Mouse (Mus musculus): ENCODE results near the gene Lrrc27. TPM values are rescaled to one million over a fixed set of nuclear protein-coding genes. Genes with fewer than 3 reads are reported as not detected.
A peak's percentile ranks its signal among the peaks of the same experiment; 100 is the strongest.

Lrrc27 gene
- polyA plus RNA-seq, 1 experiment from 2014 or later: 3.4 TPM

DNA sequence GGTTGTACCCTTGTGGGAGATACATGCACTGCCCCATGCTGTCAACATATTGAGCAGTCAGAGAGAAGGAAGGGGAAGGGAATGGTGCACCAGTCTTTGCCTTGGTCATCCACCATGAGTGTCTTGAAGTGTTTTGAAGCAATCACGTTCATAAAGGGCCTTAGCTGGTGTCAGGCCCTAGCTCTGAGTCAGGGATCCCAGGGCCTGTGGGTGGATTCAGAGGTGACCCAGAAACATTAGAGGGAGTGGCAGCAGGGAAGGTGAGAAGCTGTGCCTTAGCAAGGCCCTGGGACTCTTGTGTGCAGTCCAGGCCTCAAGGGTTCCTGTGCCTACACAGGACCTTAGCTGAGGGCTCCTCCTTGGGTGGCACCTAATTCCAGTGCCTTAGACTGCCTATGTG, 11.3 kb downstream of the Lrrc27 start:
- no peaks in the 10 kb centered on the region for H3K27me3 ChIP-seq (replicated peaks)
- H3K9ac ChIP-seq: no peak overlapping the region
- H3K4me2 ChIP-seq: no peak overlapping the region
- ATAC-seq (ENCODE audit: insufficient number of reproducible peaks, low FRiP score): no peak
- H3K27ac ChIP-seq (ENCODE audit: poor library complexity, severe bottlenecking): no peak overlapping the region
- peaks cover 36% of the 10 kb centered on the region for H3K4me1 ChIP-seq (replicated peaks)
- WGBS: 86% methylated on average over 1 of the region's 1 CpGs
- H3K9me3 ChIP-seq (replicated peaks): no peaks in the 10 kb centered on the region
- no peak overlapping the region for H3K4me3 ChIP-seq
- H3K36me3 ChIP-seq: no peaks in the 10 kb centered on the region

DNA sequence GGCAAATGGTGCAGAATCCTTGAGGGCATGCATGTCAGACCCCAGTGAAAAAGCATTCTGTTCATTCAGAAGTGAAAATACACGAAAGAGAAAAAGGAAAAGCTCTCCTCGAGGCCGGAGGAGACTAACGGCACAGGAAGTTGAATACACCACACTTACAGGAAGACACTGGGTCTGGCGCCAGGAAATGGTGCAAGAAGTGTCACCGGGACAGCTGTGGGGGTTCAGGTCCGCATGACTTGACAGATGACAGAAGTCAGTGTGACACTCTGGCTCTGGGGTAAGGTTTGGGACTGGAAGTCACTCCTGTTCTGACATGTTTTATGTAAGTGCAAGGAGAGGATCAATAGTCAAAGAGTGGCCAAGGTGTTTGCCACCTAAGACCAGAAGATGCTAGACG, 11.9 kb downstream of the Lrrc27 start:
- Histone ChIP-seq H3K9ac (no peak overlapping the region), H3K9me3 (replicated peaks) (no peaks in the 10 kb centered on the region), H3K36me3 (no peaks in the 10 kb centered on the region), H3K4me2 (no peak overlapping the region), H3K27me3 (replicated peaks) (no peaks in the 10 kb centered on the region), H3K4me3 (no peak overlapping the region), H3K27ac (ENCODE audit: poor library complexity, severe bottlenecking) (0 out of 2 replicates have a peak overlapping the region, but pooled peaks have one; percentile 17), H3K4me1 (replicated peaks) (peaks cover 37% of the 10 kb centered on the region)
- WGBS: 49% methylated on average over 8 of the region's 8 CpGs
- no peak for ATAC-seq (ENCODE audit: insufficient number of reproducible peaks, low FRiP score)

DNA sequence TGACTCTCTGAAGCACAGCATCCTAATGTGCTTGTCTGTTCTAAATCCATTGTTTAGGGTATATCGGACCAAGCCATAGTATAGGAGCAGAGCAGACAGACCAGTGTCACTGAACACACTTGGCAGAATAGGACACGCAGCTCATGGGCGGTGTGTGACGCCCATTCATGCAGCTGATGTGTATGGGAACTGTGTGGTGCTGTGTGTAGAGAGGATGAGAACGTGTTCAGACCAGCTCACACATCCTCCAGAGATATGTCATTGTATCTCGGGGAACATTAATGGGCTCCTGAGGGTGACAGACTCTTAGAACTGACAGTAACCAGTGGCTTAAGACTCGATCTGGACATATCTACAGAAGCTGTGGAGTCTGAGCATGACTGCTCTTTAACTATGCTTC, 13.6 kb downstream of the Lrrc27 start:
- H3K4me3 ChIP-seq: no peak overlapping the region
- H3K36me3 ChIP-seq: no peaks in the 10 kb centered on the region
- no peak overlapping the region for H3K27ac ChIP-seq (ENCODE audit: poor library complexity, severe bottlenecking)
- ATAC-seq (ENCODE audit: insufficient number of reproducible peaks, low FRiP score): no peak
- no peaks in the 10 kb centered on the region for H3K9me3 ChIP-seq (replicated peaks)
- peaks cover 44% of the 10 kb centered on the region for H3K4me1 ChIP-seq (replicated peaks)
- no peak overlapping the region for H3K4me2 ChIP-seq
- WGBS: 74% methylated on average over 7 of the region's 7 CpGs
- H3K27me3 ChIP-seq (replicated peaks): no peaks in the 10 kb centered on the region
- H3K9ac ChIP-seq: no peak overlapping the region

DNA sequence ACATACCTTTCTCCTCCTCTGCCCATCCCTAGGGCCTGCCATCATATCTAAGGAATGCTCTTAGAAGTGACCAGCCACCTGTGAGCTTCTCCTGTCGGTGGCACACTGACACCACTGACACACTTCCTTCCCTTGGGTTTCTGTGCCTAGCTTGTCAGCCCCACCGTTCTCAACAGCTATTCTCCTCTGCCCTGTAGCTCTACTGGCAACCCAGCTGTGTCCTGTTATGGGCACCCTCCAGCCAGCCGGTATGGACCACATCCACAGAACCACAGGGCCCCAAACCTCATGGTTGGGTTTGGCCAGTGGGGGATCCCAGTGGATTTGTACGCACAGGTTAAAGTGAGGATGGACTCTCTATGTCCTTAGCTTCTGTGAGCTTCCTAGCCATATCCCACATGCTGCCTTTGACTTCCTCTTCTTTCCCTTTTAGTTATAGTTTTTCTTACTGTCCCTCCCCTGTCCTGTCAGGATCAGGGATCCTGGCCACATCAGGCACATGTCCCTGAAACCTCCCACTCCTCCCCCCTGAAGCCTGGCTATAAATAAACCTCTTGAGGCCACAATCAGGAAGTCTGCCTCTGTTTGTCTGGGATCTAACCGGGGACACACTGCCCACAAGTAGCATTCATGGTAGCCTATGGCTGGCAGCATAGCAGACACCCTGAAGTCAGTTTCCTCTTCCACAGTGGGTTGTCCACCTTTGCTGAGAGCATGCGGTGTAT, 15.8 kb downstream of the Lrrc27 start:
- Histone ChIP-seq H3K4me3 (no peak overlapping the region), H3K4me1 (replicated peaks) (peaks cover 44% of the 10 kb centered on the region), H3K36me3 (no peaks in the 10 kb centered on the region), H3K4me2 (peak overlapping the region; percentile 30), H3K27me3 (replicated peaks) (no peaks in the 10 kb centered on the region), H3K9me3 (replicated peaks) (no peaks in the 10 kb centered on the region), H3K9ac (no peak overlapping the region), H3K27ac (ENCODE audit: poor library complexity, severe bottlenecking) (peak overlapping the region; percentile 93)
- peak; percentile 37; the same call in 1 of the 2 replicates for ATAC-seq (ENCODE audit: insufficient number of reproducible peaks, low FRiP score)
- WGBS: 37% methylated on average over 6 of the region's 6 CpGs

DNA sequence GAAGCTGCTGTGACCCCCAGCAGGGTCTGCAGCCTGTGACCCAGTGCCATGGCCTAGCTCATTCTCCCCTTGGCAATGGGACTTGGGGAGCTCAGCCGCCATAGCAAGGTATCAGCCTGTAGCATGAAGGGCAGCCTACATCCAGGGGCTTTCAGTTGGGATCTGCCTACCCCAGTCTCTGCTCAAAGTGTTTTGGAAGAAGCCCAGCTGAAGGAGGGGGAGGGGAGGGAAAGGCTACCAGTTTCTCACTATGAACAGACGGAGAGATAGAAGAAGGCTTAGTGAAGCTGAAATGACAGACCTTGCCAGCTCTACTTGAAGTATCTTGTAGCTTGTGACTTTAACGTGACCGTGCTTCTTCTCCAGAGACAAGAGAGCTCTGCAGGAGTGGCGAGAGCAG, 17.0 kb downstream of the Lrrc27 start:
- Histone ChIP-seq H3K4me2 (no peak overlapping the region), H3K27ac (ENCODE audit: poor library complexity, severe bottlenecking) (no peak overlapping the region), H3K9ac (no peak overlapping the region), H3K9me3 (replicated peaks) (no peaks in the 10 kb centered on the region), H3K36me3 (no peaks in the 10 kb centered on the region), H3K4me1 (replicated peaks) (peaks cover 49% of the 10 kb centered on the region), H3K4me3 (no peak overlapping the region), H3K27me3 (replicated peaks) (no peaks in the 10 kb centered on the region)
- ATAC-seq (ENCODE audit: insufficient number of reproducible peaks, low FRiP score): no peak
- WGBS: 57% methylated on average over 5 of the region's 5 CpGs

DNA sequence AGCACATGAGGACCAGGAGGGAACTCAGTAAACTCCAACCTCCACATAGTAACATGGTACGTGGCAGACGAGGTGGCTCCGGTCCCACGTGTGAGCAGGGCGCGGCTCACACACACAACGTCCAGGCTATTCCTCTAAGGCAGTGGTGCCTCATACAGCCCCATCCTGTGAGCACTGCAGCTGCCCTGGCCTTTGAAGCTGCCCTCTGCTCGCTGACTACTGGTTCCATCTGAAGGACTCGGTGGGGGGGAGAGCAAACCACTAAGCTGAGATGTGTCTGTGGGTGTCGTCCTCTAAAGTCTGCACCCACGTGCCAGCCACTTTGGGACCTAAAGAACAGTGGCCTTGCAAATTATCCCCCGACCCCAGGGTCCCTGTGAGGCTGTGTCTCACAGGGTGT, 17.5 kb downstream of the Lrrc27 start:
- no peak overlapping the region for H3K4me2 ChIP-seq
- no peak overlapping the region for H3K9ac ChIP-seq
- ATAC-seq (ENCODE audit: insufficient number of reproducible peaks, low FRiP score): no peak
- no peaks in the 10 kb centered on the region for H3K27me3 ChIP-seq (replicated peaks)
- 74% methylated on average over 12 of the region's 12 CpGs for WGBS
- no peak overlapping the region for H3K4me3 ChIP-seq
- no peak overlapping the region for H3K27ac ChIP-seq (ENCODE audit: poor library complexity, severe bottlenecking)
- no peaks in the 10 kb centered on the region for H3K9me3 ChIP-seq (replicated peaks)
- no peaks in the 10 kb centered on the region for H3K36me3 ChIP-seq
- H3K4me1 ChIP-seq (replicated peaks): peaks cover 52% of the 10 kb centered on the region

DNA sequence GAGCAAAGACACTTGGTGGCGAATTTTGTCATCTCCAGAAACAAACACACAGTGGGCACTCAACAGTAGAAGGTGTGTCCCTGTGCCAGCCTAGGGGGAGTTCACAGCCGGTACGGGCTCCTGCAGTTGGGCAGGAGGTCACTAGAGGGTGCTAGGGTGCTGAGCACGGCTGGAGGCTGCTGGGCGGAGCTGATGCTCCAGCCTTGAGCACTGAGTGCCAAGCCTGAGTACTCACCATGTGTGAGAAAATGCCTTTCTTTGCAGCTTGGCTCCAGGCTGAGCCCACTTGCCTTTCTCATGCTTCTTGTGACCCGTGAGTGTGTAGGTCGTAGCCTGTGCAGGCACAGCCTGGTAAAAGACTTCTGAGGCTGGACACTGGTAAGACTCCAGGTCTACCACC, 20.9 kb downstream of the Lrrc27 start:
- Histone ChIP-seq H3K4me3 (no peak overlapping the region), H3K4me1 (replicated peaks) (peaks cover 37% of the 10 kb centered on the region), H3K9me3 (replicated peaks) (no peaks in the 10 kb centered on the region), H3K27me3 (replicated peaks) (no peaks in the 10 kb centered on the region), H3K4me2 (peak overlapping the region; percentile 45; the same call in 1 of the 2 replicates), H3K27ac (ENCODE audit: poor library complexity, severe bottlenecking) (peak overlapping the region; percentile 50), H3K36me3 (no peaks in the 10 kb centered on the region), H3K9ac (no peak overlapping the region)
- WGBS: under 1% methylated on average over 7 of the region's 7 CpGs
- ATAC-seq (ENCODE audit: insufficient number of reproducible peaks, low FRiP score): peak; percentile 67

DNA sequence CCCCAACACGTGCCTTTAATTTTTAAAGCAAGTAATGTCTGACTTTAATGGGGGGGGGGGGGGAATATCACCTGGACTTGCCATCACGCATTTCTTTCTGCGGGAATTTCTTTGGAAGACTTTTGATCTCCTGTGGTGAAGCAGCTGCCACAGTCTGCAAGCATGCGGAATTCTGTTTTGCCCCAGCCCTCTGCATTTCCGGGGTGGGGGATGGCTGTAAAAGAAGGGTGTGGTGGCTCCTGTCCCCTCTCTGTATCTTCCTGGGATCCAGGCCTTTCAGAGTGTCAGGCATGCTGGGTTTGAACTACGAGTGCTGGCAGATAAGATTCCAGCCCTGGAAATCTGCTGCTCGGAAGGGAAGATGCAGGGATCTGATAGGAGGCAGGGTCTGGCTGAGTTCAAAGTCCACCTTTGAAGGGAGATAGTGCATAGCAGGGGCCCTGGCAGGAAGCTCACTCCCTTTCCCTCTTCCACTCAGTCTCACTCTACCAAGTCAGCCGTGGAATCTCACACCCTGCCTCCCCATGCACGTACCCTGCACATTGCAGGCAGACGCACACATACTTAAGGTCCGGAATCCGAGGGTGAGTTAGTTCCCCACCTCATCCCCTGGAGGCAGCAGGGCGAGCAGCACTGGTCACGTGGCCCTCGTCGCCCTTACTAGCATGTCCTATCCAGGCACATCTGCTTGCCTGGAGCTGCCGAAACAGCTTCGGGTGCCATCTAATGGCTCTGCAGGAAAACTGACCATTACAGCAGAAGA, 21.8 kb downstream of the Lrrc27 start:
- no peaks in the 10 kb centered on the region for H3K36me3 ChIP-seq
- ATAC-seq (ENCODE audit: insufficient number of reproducible peaks, low FRiP score): peak; percentile 71
- H3K9me3 ChIP-seq (replicated peaks): no peaks in the 10 kb centered on the region
- WGBS: 3% methylated on average over 18 of the region's 18 CpGs
- peak overlapping the region; percentile 72 for H3K27ac ChIP-seq (ENCODE audit: poor library complexity, severe bottlenecking)
- H3K4me2 ChIP-seq: peak overlapping the region; percentile 45
- peaks cover 30% of the 10 kb centered on the region for H3K4me1 ChIP-seq (replicated peaks)
- H3K4me3 ChIP-seq: no peak overlapping the region
- no peaks in the 10 kb centered on the region for H3K27me3 ChIP-seq (replicated peaks)
- H3K9ac ChIP-seq: peak overlapping the region; percentile 45; the same call in 1 of the 2 replicates

DNA sequence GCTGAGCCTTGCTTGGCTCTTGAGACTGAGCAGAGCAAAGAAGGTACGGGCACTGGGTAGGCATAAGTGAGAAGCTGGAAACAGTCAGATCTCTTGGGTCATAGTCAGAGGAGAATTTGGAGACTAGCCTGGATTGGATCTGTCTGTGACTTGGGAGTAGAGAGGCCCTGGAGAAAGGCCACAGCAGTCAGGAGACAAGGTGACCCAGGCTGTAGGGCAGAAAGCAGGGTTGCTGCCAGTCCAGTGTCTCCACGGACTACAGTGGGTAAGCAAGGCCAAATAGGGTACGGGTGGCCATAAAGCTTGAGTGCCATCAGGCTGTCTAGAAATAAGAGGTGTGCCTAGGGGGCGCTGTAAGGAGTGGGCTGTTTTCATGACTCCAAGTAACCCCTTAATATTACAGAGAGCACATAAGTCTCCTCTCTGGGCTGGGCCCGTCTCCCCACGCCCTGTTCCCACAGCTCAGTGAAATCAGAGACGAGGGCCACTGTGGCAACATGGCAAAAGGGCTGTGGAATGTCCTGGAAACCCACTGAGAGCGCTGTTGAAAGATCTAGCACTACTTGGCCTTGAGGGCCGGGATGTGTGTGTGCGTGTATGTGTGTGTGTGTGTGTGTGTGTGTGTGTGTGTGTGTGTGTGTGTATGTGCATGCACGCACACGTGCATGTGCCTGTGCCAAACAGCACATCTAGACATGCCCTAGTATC, 23.0 kb downstream of the Lrrc27 start:
- Histone ChIP-seq H3K4me1 (replicated peaks) (peaks cover 22% of the 10 kb centered on the region), H3K9ac (0 out of 2 replicates have a peak overlapping the region, but pooled peaks have one; percentile 2), H3K27ac (ENCODE audit: poor library complexity, severe bottlenecking) (peak overlapping the region; percentile 72; the same call in 1 of the 2 replicates), H3K27me3 (replicated peaks) (no peaks in the 10 kb centered on the region), H3K9me3 (replicated peaks) (no peaks in the 10 kb centered on the region), H3K36me3 (no peaks in the 10 kb centered on the region), H3K4me3 (no peak overlapping the region), H3K4me2 (no peak overlapping the region)
- 81% methylated on average over 12 of the region's 12 CpGs for WGBS
- peak; percentile 19; the same call in 1 of the 2 replicates for ATAC-seq (ENCODE audit: insufficient number of reproducible peaks, low FRiP score)

DNA sequence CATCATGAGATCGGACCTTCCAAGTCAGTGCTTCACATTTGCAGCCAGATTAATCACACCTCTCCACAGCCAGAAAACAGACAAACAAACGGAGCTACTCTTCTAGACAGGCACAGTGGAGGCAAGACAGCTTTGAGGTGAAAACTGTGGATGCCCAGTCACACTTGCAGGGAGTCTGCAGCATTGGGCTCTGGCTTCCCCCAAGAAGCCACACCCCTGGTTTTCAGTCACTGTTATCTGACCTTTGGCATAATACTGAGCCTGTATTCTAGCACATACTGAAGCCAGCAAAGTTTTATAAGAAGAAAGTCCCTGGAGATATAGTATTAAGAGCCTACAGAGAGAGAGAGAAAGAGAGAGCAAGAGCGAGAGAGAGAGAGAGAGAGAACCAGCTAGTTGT, 26.6 kb downstream of the Lrrc27 start:
- no peak overlapping the region for H3K4me2 ChIP-seq
- H3K4me1 ChIP-seq (replicated peaks): peaks cover 17% of the 10 kb centered on the region
- H3K27ac ChIP-seq (ENCODE audit: poor library complexity, severe bottlenecking): no peak overlapping the region
- WGBS: 56% methylated on average over 3 of the region's 3 CpGs
- H3K36me3 ChIP-seq: no peaks in the 10 kb centered on the region
- no peak overlapping the region for H3K9ac ChIP-seq
- H3K27me3 ChIP-seq (replicated peaks): no peaks in the 10 kb centered on the region
- ATAC-seq (ENCODE audit: insufficient number of reproducible peaks, low FRiP score): no peak
- no peaks in the 10 kb centered on the region for H3K9me3 ChIP-seq (replicated peaks)
- H3K4me3 ChIP-seq: no peak overlapping the region

DNA sequence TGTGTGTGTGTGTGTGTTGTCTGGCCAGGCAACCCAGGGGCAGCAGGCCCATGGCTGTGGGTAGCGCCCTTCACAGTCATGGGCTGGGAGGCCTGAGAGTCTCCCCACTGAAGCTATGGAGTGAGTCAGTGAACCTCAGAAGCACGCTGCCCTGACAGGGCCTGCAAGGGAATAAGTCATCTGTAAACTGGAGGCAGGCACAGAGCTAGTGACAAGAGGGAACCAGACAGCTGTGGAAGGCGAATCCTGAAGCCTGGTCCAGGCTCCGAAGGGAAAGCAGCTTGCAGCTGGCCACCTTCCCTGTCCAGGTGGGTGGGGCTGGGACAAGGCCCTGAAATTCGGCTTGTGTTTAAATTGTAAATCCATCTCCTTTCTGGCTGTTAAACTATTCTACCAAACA, 33.3 kb downstream of the Lrrc27 start:
- WGBS: 71% methylated on average over 5 of the region's 5 CpGs
- H3K27ac ChIP-seq (ENCODE audit: poor library complexity, severe bottlenecking): no peak overlapping the region
- H3K4me1 ChIP-seq (replicated peaks): peaks cover 56% of the 10 kb centered on the region
- H3K9ac ChIP-seq: peak overlapping the region; percentile 2; the same call in 1 of the 2 replicates
- no peaks in the 10 kb centered on the region for H3K9me3 ChIP-seq (replicated peaks)
- no peak overlapping the region for H3K4me3 ChIP-seq
- H3K36me3 ChIP-seq: no peaks in the 10 kb centered on the region
- ATAC-seq (ENCODE audit: insufficient number of reproducible peaks, low FRiP score): no peak
- H3K4me2 ChIP-seq: no peak overlapping the region
- no peaks in the 10 kb centered on the region for H3K27me3 ChIP-seq (replicated peaks)

Measured in heart, embryonic 12.5 days (tissue).